Mouse (Mus musculus) neural tube, embryonic 12.5 days (tissue): ENCODE data around the gene Fhl3. TPM values are rescaled to one million over a fixed set of nuclear protein-coding genes. Genes with fewer than 3 reads are reported as not detected.

Experiments used
- ATAC-seq: fragments of 200-750 bp; cut with Nextera tagmentation; 2 replicates; pipeline ENCODE4 v1.8.0; 2017; ENCODE audit warnings: low read depth, mild to moderate bottlenecking, moderate TSS enrichment, moderate library complexity; ENCODE audit not compliant: low FRiP score
- H3K27ac ChIP-seq: fragments of 300-500 bp; sonication (generic); 2 replicates; pipeline ENCODE4 v1.5.1; 2016
- H3K27me3 ChIP-seq: fragments of 300-500 bp; sonication (generic); replicated peaks from 2 replicates; pipeline ENCODE4 v1.6.1; 2016; ENCODE audit warnings: mild to moderate bottlenecking
- H3K36me3 ChIP-seq: fragments of 300-500 bp; sonication (generic); 2 replicates; pipeline ENCODE4 v1.6.1; 2016; ENCODE audit warnings: mild to moderate bottlenecking
- H3K4me1 ChIP-seq: fragments of 300-500 bp; sonication (generic); 2 replicates; pipeline ENCODE4 v1.6.1; 2016
- H3K4me2 ChIP-seq: fragments of 300-500 bp; sonication (generic); replicated peaks from 2 replicates; pipeline ENCODE4 v1.6.1; 2016; ENCODE audit warnings: mild to moderate bottlenecking
- H3K4me3 ChIP-seq: fragments of 300-500 bp; sonication (generic); 2 replicates; pipeline ENCODE4 v1.5.1; 2016
- H3K9ac ChIP-seq: fragments of 300-500 bp; sonication (generic); 2 replicates; pipeline ENCODE4 v1.6.1; 2016; ENCODE audit warnings: mild to moderate bottlenecking
- H3K9me3 ChIP-seq: fragments of 300-500 bp; sonication (generic); 2 replicates; pipeline ENCODE4 v1.6.1; 2016; ENCODE audit warnings: mild to moderate bottlenecking
- WGBS: fragments of 180-500 bp; shearing (Covaris S2); methylation state at CpG from one replicate; pipeline ENCODE4 v1.1.7; 2016; 5-methylcytosine and 5-hydroxymethylcytosine counted together
- polyA plus RNA-seq: library from polyadenylated mRNA; unstranded; fragments of >200 nt; fragmentation: Nextera tagmentation; extraction: Ambion mirVana; gene quantifications from 2 replicates; pipeline ENCODE4 v1.2.1, GENCODE M21; 2016

The Fhl3 gene
- polyA plus RNA-seq, 1 experiment from 2014 or later = 1.6 TPM

DNA sequence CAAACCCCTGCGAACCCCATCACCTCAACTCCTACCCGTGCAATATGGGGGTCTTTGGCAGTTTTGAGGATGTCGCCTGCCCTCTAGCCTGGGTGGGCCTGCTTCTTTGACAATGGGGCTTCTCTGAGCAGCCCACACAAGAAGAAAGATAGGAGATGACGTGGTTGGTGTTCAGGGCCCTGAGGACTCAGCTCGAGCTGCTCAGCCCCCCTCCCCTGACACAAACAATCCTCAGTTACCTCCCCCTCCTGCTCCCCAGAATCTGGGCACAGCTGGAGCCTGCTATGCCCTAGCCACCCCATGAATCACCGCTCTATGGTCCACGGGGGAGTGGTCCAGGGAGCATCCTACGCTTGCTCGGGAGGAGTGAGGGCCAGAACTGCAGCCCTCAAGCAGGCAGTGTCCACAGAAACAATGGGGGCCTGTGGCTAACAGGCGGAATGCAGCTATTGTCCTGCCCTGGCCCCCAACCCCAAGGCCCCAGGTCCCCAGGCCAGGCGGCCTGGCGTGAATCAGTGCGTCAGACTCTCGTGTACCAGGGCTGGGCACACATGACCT, 32.9 kb upstream of the Fhl3 start:
- 12% methylated on average over 14 of the region's 14 CpGs for WGBS
- H3K27ac ChIP-seq = peak overlapping the region; percentile 51
- peak; percentile 38; the same call in 1 of the 2 replicates for ATAC-seq
- H3K36me3 ChIP-seq = no peaks in the 10 kb centered on the region
- H3K9ac ChIP-seq = peak overlapping the region; percentile 36; the same call in 1 of the 2 replicates
- no peak overlapping the region for H3K4me3 ChIP-seq
- peaks cover 32% of the 10 kb centered on the region for H3K4me1 ChIP-seq
- H3K4me2 ChIP-seq = peak overlapping the region; percentile 36
- H3K9me3 ChIP-seq = no peaks in the 10 kb centered on the region
- H3K27me3 ChIP-seq = peaks cover 76% of the 10 kb centered on the region

DNA sequence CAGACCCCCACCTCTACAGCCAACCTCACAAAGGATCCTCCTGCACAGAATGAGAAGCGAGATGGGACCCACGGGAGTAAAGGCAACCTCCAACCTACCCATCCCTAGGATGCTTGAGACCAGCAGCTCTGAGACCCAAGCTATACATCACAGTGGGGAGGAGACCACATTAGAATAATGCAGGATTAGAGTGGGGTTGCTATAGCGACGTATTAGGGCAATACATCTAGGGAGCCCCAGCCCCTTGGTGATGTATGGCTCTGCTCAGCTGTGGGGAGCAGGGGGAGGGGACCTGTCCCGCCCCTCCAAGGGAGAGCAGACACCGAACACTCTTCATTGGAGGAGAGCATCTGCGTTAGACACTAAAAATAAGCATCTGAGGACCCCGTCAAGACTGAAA, 32.4 kb upstream of the Fhl3 start:
- ATAC-seq = peak; percentile 91
- Histone ChIP-seq H3K27me3 (peaks cover 72% of the 10 kb centered on the region), H3K4me3 (no peak overlapping the region), H3K9ac (no peak overlapping the region), H3K36me3 (no peaks in the 10 kb centered on the region), H3K9me3 (no peaks in the 10 kb centered on the region), H3K4me1 (peaks cover 38% of the 10 kb centered on the region), H3K4me2 (peak overlapping the region; percentile 36), H3K27ac (peak overlapping the region; percentile 51)
- WGBS = 3% methylated on average over 8 of the region's 8 CpGs

DNA sequence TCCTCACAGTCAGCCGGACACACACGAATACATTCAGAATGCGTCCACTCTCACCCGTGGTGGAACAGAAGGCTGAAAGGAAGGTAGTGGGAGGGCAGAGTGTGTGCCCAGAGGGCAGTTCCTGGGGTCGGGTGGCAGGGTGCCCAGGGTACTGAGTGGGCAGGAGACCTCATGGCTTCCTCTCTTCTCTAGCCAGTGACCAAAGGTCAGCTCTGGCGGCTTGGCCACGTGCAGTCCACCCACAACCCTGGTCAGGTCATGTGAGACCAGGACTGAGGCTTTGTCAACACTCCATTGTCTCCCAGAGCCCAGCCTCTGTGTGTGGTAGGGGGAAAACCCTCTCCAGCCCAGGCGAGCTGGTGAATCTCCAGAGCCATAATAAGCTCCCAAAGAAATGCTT, 30.3 kb upstream of the Fhl3 start:
- Histone ChIP-seq H3K27me3 (peaks cover 65% of the 10 kb centered on the region), H3K4me2 (no peak overlapping the region), H3K9me3 (no peaks in the 10 kb centered on the region), H3K4me3 (no peak overlapping the region), H3K36me3 (no peaks in the 10 kb centered on the region), H3K27ac (no peak overlapping the region), H3K9ac (no peak overlapping the region), H3K4me1 (peaks cover 52% of the 10 kb centered on the region)
- ATAC-seq = no peak
- whole genome bisulfite sequencing = 69% methylated on average over 8 of the region's 8 CpGs

DNA sequence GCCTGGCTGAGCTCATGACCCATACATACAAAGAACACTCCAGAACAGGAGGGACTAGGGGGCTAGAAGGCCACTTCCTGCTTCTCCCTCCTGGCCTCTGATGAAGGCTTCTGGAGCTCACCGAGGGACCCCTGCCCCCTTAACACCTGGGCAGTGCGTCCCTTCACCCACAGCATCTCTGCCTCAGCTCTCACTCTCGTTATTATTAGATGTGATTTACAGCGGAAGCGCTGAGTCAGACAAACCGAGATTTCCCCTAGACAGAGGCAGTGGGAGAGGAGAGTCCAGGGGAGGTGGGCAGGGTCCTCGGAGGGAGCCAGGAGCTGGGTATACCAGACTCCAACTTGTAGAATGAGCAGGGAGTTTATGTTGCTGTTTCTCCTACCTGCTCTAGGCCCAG, 28.9 kb upstream of the Fhl3 start:
- no peaks in the 10 kb centered on the region for H3K9me3 ChIP-seq
- 0 out of 2 replicates have a peak, but pooled peaks cover 4% of the 10 kb centered on the region for H3K36me3 ChIP-seq
- peaks cover 53% of the 10 kb centered on the region for H3K27me3 ChIP-seq
- H3K4me1 ChIP-seq = peaks cover 52% of the 10 kb centered on the region
- no peak overlapping the region for H3K27ac ChIP-seq
- ATAC-seq = no peak
- no peak overlapping the region; the same call in 1 of the 2 replicates for H3K4me2 ChIP-seq
- H3K4me3 ChIP-seq = no peak overlapping the region
- no peak overlapping the region for H3K9ac ChIP-seq
- 24% methylated on average over 7 of the region's 7 CpGs for WGBS

DNA sequence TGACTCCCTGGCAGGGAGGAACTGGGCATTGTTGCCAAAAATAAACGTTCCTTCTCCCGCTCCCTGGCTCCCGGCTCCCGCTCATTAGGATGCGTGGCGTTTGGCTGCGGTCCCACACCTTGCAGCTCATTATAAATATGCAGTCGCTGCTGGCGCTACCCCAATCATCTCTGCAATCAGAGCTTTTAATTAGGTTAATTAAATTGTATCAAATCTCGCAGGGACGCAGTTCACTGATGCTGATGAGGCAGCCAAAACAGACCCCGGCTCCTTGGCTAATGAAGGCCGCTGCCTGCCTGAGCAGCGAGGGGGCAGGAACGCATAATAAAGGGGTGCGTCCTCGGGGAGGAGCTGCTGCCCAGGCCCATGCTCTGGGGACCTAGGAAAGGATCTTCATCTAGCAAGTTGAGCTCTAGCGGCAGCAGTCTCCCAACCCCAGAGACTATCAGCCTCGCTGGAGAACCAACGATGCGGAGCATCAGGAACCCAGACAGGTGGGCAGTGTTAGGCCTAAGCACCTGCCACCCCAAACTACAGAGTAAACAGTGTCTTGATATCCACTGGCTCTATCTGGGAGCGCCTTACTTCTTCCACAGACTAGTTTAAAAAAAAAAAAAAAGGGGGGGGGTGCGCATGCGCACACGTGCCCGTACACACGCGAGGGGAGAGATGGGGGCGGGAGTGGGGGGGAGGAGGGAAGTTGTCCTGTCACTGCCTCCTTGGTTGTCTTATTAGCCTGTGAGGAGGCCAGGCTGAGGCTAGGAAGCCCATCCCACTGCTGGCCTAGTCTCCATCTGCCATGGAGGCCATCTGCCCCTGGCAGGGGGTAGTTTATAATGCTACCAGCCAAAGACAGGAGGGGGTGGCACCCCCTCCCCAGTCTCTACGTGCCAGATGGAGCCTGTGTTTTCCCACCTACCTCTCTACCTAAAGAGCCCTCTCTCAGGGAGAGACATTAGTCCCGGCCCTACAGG, 27.9 kb upstream of the Fhl3 start:
- no peak overlapping the region; the same call in 1 of the 2 replicates for H3K27ac ChIP-seq
- H3K4me2 ChIP-seq = peak overlapping the region; percentile 52
- H3K27me3 ChIP-seq = peaks cover 45% of the 10 kb centered on the region
- H3K9me3 ChIP-seq = no peaks in the 10 kb centered on the region
- H3K9ac ChIP-seq = 0 out of 2 replicates have a peak overlapping the region, but pooled peaks have one; percentile 14
- peaks cover 9% of the 10 kb centered on the region for H3K36me3 ChIP-seq
- H3K4me1 ChIP-seq = peaks cover 44% of the 10 kb centered on the region
- peak overlapping the region; percentile 19 for H3K4me3 ChIP-seq
- 2% methylated on average over 26 of the region's 31 CpGs for WGBS
- no peak; the same call in none of the 2 replicates for ATAC-seq

DNA sequence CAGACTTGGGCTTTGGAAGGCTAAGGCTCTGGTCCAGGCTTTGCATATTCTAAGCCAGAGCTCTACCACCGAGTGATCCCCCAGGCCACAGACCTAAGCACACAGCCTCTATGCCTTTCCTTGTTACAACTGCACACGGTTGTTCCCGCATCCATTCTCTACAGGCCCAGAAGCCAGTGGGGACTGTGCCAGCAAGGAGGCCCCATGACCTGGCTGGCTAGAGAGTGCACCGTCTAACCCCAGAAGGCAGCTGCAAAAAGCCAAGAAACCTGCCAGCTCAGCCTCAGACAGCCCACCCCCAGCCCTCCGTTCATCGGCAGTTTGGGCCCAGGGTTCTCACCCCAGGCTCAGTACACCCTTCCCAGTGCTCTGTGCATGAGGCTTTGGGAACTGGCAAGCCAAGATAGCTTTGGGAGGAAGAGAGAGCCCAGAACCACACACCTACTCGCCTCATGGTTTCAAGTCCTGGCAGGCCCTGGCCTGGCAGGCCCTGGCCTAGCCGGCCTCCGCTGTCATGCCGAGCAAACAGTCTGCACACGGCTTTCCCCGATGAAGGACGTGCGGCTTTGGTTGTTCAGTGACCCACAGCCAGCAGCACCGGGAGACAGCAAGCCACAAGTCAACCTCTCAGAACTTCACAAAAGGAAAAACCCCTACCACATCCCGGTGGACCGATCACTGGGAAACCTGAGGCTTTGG, 26.0 kb upstream of the Fhl3 start:
- no peak overlapping the region for H3K27ac ChIP-seq
- 0 out of 2 replicates have a peak, but pooled peaks have one; percentile 7 for ATAC-seq
- WGBS = 69% methylated on average over 17 of the region's 17 CpGs
- peaks cover 21% of the 10 kb centered on the region for H3K36me3 ChIP-seq
- H3K4me2 ChIP-seq = no peak overlapping the region
- no peak overlapping the region for H3K9ac ChIP-seq
- H3K4me3 ChIP-seq = no peak overlapping the region
- peaks cover 34% of the 10 kb centered on the region for H3K4me1 ChIP-seq
- peaks cover 36% of the 10 kb centered on the region for H3K27me3 ChIP-seq
- no peaks in the 10 kb centered on the region for H3K9me3 ChIP-seq

DNA sequence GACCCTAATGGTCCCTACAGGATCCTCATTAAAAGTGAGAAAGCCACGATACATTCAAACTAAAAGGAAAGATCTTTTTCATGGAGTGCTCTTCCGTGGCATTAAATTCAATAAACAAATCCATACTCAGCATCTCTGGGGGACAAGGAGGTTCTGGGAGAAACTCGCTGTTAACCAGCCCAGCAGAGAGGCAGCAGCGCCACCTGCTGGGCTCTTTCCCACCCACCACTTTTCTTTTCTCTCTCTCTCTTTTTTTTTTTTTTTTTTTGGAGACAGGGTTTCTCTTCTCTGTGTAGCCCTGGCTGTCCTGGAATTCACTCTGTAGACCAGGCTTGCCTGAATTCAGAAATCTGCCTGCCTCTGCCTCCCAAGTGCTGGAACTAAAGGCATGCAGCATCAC, 25.5 kb upstream of the Fhl3 start:
- Histone ChIP-seq H3K9me3 (no peaks in the 10 kb centered on the region), H3K36me3 (peaks cover 27% of the 10 kb centered on the region), H3K27ac (no peak overlapping the region), H3K27me3 (peaks cover 34% of the 10 kb centered on the region), H3K4me3 (no peak overlapping the region), H3K9ac (no peak overlapping the region), H3K4me1 (peaks cover 34% of the 10 kb centered on the region), H3K4me2 (no peak overlapping the region)
- ATAC-seq = no peak
- 2% methylated on average over 4 of the region's 4 CpGs for WGBS

DNA sequence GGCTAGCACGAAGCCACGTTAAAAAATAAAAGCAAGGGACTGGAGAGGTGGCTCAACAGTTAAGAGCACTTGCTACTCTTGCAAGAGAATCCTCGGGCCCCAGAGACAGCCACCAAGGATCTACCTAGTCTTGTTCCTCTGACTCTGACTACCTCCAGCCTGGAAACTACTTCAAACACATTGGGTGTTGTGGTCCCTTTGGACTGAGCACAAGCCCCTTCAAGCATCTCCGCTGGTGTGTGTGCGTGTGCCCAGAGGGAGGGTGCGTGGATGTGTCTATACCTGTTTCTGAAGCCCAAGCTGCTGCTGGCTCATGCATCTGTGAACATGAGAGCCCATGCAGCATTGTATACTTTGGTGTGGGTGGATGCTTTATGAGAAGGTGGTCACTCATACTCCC, 24.5 kb upstream of the Fhl3 start:
- no peak overlapping the region for H3K9ac ChIP-seq
- H3K4me3 ChIP-seq = no peak overlapping the region
- no peak for ATAC-seq
- peaks cover 34% of the 10 kb centered on the region for H3K4me1 ChIP-seq
- H3K27ac ChIP-seq = no peak overlapping the region
- peaks cover 25% of the 10 kb centered on the region for H3K27me3 ChIP-seq
- no peak overlapping the region for H3K4me2 ChIP-seq
- H3K36me3 ChIP-seq = peaks cover 35% of the 10 kb centered on the region
- H3K9me3 ChIP-seq = no peaks in the 10 kb centered on the region
- 83% methylated on average over 6 of the region's 6 CpGs for WGBS

DNA sequence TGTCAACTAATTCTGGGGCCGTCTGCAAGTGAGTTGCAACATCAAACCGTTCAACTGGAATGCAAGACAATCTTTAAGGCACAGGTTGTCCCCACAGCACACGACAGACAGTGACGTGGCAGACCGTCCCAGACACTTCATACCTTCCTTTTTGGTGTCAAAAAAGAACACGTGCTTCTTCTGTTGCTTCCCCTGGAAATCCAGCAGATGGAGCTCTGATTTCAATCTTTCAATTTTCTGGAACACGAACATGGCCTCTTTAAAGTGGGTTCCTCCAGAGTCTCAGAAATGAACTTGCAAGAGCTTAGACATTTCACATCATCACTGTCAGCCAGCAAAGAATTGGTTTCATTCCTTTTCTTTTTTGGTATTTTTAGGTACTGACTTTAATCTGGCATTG, 18.2 kb upstream of the Fhl3 start:
- 69% methylated on average over 7 of the region's 7 CpGs for WGBS
- Histone ChIP-seq H3K9me3 (no peaks in the 10 kb centered on the region), H3K9ac (no peak overlapping the region), H3K4me3 (no peak overlapping the region), H3K36me3 (peaks cover 74% of the 10 kb centered on the region), H3K4me2 (no peak overlapping the region), H3K4me1 (no peaks in the 10 kb centered on the region), H3K27me3 (no peaks in the 10 kb centered on the region), H3K27ac (no peak overlapping the region)
- no peak for ATAC-seq

DNA sequence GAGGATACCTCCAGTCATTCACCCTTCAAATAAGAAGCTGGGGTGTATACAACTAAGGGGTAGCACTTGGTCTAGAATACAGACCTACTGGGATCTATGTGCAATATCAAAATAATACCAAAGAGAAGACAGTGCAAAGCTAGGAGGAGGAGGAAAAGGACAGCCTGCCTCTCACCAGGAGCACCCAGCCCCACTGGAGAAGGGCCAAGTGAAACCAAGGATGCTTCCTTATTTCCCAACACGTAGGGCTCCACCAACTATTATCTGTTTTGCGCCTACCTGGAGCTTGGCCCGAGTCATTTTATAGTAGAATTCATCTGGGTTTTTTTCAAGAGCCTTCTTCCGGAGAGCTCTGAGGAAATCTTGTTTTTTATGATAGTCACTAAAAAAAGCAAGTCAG, 17.0 kb upstream of the Fhl3 start:
- WGBS = 92% methylated on average over 4 of the region's 4 CpGs
- no peak overlapping the region for H3K4me3 ChIP-seq
- no peak overlapping the region for H3K27ac ChIP-seq
- peaks cover 67% of the 10 kb centered on the region for H3K36me3 ChIP-seq
- H3K9me3 ChIP-seq = no peaks in the 10 kb centered on the region
- H3K4me2 ChIP-seq = no peak overlapping the region
- no peaks in the 10 kb centered on the region for H3K27me3 ChIP-seq
- no peak for ATAC-seq
- no peaks in the 10 kb centered on the region for H3K4me1 ChIP-seq
- H3K9ac ChIP-seq = no peak overlapping the region

DNA sequence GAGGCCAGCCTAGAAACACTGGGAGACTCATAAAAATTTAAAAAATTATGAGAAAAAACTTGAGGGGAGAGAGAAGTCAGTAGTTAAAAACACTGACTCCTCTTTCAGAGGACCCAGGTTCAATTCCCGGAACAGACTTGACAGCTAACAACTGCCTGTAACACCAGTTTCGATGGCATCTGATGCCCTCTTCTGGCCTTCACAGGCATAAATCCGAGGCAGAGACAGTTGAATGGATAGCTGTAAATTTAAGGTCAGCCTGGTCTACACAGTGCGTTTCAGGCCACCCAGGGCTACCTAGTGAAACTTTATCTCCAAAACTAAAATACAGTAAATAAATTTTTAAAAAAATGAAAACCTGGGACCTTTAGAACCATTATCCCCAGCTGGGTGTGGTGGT, 15.5 kb upstream of the Fhl3 start:
- peaks cover 53% of the 10 kb centered on the region for H3K36me3 ChIP-seq
- no peak overlapping the region for H3K4me2 ChIP-seq
- WGBS = 74% methylated on average over 4 of the region's 4 CpGs

DNA sequence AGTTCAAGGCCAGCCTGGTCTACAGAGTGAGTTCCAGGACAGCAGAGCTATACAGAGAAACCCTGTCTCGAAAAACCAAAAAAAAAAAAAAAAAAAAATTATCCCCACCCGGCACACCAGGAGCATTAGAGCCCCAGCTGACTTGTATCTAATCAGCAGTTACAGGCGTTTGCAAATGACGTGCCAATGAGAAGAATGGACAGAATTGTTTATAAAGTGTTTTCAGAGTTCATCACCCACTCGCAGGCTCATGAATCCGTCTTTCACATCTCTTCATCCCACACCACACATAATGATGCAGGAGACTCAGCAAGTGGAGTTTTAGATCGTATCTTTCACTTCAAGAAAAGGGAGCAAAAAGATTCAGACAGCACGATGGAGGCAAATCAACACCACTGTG, 15.0 kb upstream of the Fhl3 start:
- ATAC-seq = no peak
- WGBS = 89% methylated on average over 8 of the region's 8 CpGs
- Histone ChIP-seq H3K36me3 (peaks cover 49% of the 10 kb centered on the region), H3K27ac (no peak overlapping the region), H3K4me2 (no peak overlapping the region), H3K27me3 (no peaks in the 10 kb centered on the region), H3K4me3 (no peak overlapping the region), H3K9me3 (no peaks in the 10 kb centered on the region), H3K4me1 (no peaks in the 10 kb centered on the region), H3K9ac (no peak overlapping the region)

More for the DNA sequence above, 15.5 kb upstream of the Fhl3 start:
- Histone ChIP-seq H3K27me3 (no peaks in the 10 kb centered on the region), H3K27ac (no peak overlapping the region), H3K9me3 (no peaks in the 10 kb centered on the region), H3K9ac (no peak overlapping the region), H3K4me1 (no peaks in the 10 kb centered on the region), H3K4me3 (no peak overlapping the region)
- ATAC-seq = no peak
